Mouse (Mus musculus): ENCODE measurements around the gene Slc25a36. TPM values are rescaled to one million over a fixed set of nuclear protein-coding genes. Genes with fewer than 3 reads are reported as not detected.

Gene Slc25a36
- polyA plus RNA-seq, 1 experiment = 10.0 TPM

DNA sequence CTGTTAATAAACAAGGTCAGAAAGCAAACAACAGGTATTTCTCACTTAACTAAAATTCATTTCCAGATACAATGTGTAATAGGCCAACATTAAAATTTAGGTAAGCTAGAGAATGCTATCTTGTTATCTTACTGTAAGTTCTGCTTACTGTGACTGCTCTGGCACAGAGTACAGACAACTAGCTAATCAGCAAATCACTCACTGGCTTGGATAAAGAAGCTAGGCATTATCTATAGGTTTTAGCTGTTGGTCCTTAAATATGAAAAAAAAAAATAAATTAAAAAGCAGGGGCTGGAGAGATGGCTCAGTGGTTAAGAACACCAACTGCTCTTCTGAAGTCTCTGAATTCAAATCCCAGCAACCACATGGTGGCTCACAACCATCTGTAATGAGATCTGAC lies 23.1 kb downstream of the Slc25a36 start:
- Histone ChIP-seq H3K4me3 (ENCODE audit: control insufficient read depth, low read depth, low read length) (no peak overlapping the region), H3K27ac (ENCODE audit: control insufficient read depth, insufficient read depth, low read depth, low read length) (no peak overlapping the region), H3K4me1 (ENCODE audit: control insufficient read depth, insufficient read depth, low read length) (no peaks in the 10 kb centered on the region), H3K36me3 (ENCODE audit: control insufficient read depth, insufficient read depth, low read length) (0 out of 2 replicates have a peak, but pooled peaks cover 2% of the 10 kb centered on the region), H3K27me3 (ENCODE audit: control insufficient read depth, insufficient read depth, low read length) (no peaks in the 10 kb centered on the region)
- TF ChIP-seq POLR2A (IDR thresholded peaks at IDR 0.05; ENCODE audit: control insufficient read depth, low read depth, low read length) (no peak), CTCF (IDR thresholded peaks at IDR 0.05; ENCODE audit: control insufficient read depth, insufficient read depth, insufficient replicate concordance, low read depth, low read length) (no peak)

DNA sequence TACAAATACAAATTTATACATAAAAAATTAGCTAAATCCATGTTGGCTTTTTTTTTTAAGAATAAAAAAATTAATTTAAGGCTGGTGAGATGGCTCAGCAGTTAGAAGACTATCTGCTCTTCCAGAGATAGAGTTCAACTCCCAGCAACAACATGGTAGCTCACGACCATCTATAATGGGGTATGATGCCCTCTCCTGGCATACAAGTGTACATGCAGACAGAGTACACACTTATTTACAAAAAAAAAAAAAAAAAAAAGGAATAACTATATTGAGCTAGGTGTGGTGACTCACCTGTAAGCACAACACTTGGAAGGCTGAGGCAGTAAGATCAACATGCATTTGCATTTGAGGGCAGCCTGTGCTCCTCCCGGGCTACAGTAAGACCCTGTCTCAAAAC lies 26.3 kb downstream of the Slc25a36 start:
- Histone ChIP-seq H3K27me3 (ENCODE audit: control insufficient read depth, insufficient read depth, low read length) (no peaks in the 10 kb centered on the region), H3K4me1 (ENCODE audit: control insufficient read depth, insufficient read depth, low read length) (no peaks in the 10 kb centered on the region), H3K27ac (ENCODE audit: control insufficient read depth, insufficient read depth, low read depth, low read length) (no peak overlapping the region), H3K36me3 (ENCODE audit: control insufficient read depth, insufficient read depth, low read length) (0 out of 2 replicates have a peak, but pooled peaks cover 2% of the 10 kb centered on the region), H3K4me3 (ENCODE audit: control insufficient read depth, low read depth, low read length) (no peak overlapping the region)
- no peak for TF ChIP-seq CTCF (IDR thresholded peaks at IDR 0.05; ENCODE audit: control insufficient read depth, insufficient read depth, insufficient replicate concordance, low read depth, low read length)
- TF ChIP-seq POLR2A (IDR thresholded peaks at IDR 0.05; ENCODE audit: control insufficient read depth, low read depth, low read length) = no peak

DNA sequence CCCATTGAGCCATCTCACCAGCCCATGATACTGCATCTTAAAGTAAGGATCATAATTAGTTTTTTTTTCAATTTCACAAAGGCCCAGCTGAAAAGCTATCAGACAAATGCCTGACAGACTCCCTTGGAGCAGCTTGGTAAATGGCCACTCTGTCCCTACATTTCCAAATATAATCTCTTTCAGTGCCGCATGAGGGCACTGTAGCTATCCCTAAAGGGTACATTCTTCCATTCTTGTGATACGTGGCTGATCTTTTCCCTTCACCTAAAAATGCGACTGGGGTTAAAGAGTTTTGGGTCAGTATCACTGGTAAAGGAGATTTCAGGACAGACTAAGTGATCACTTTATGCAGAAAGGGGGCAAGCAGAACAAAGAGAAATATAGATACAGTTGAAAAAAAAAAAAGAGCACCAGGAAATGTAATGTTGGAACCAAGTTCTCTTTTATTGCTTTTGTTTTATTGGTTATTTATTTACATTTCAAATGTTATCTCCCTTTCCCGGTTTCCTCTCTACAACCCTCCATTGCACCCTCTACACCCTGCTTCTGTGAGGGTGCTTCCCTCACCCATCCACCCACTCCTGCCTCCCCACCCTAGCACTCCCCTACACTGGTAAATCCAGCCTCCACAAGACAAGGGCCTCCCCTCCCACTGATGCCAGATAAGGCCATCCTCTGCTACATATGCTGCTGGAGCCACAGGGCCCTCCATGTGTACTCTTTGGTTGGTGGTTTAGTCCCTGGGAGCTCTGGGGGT lies 29.7 kb downstream of the Slc25a36 start:
- H3K27me3 ChIP-seq (ENCODE audit: control insufficient read depth, insufficient read depth, low read length) = no peaks in the 10 kb centered on the region
- H3K36me3 ChIP-seq (ENCODE audit: control insufficient read depth, insufficient read depth, low read length) = 0 out of 2 replicates have a peak, but pooled peaks cover 2% of the 10 kb centered on the region
- TF ChIP-seq CTCF (IDR thresholded peaks at IDR 0.05; ENCODE audit: control insufficient read depth, insufficient read depth, insufficient replicate concordance, low read depth, low read length) = no peak
- no peak for TF ChIP-seq POLR2A (IDR thresholded peaks at IDR 0.05; ENCODE audit: control insufficient read depth, low read depth, low read length)
- H3K4me3 ChIP-seq (ENCODE audit: control insufficient read depth, low read depth, low read length) = no peak overlapping the region
- no peak overlapping the region for H3K27ac ChIP-seq (ENCODE audit: control insufficient read depth, insufficient read depth, low read depth, low read length)
- H3K4me1 ChIP-seq (ENCODE audit: control insufficient read depth, insufficient read depth, low read length) = no peaks in the 10 kb centered on the region

DNA sequence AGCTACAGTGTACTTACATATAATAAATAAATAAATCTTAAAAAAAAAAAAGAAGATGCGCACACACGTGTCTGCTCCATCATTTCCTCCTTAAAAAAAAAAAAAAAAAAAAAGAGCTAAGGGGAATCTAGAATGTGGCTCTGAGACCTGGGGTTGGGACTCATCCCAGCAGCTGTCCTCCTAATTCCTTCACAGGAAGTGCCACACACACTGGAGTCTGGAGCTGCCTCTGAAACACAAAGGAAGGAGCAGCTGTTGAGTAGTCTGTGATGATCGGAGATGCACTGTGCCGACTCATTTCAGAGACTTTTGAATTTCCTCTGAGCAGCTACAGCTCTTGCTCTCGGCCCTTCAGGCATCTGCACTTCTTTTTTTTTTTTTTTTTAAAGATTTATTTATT lies 41.0 kb downstream of the Slc25a36 start:
- Histone ChIP-seq H3K4me1 (ENCODE audit: control insufficient read depth, insufficient read depth, low read length) (no peaks in the 10 kb centered on the region), H3K4me3 (ENCODE audit: control insufficient read depth, low read depth, low read length) (no peak overlapping the region), H3K27ac (ENCODE audit: control insufficient read depth, insufficient read depth, low read depth, low read length) (no peak overlapping the region), H3K36me3 (ENCODE audit: control insufficient read depth, insufficient read depth, low read length) (no peaks in the 10 kb centered on the region), H3K27me3 (ENCODE audit: control insufficient read depth, insufficient read depth, low read length) (no peaks in the 10 kb centered on the region)
- no peak for TF ChIP-seq CTCF (IDR thresholded peaks at IDR 0.05; ENCODE audit: control insufficient read depth, insufficient read depth, insufficient replicate concordance, low read depth, low read length)
- no peak for TF ChIP-seq POLR2A (IDR thresholded peaks at IDR 0.05; ENCODE audit: control insufficient read depth, low read depth, low read length)

DNA sequence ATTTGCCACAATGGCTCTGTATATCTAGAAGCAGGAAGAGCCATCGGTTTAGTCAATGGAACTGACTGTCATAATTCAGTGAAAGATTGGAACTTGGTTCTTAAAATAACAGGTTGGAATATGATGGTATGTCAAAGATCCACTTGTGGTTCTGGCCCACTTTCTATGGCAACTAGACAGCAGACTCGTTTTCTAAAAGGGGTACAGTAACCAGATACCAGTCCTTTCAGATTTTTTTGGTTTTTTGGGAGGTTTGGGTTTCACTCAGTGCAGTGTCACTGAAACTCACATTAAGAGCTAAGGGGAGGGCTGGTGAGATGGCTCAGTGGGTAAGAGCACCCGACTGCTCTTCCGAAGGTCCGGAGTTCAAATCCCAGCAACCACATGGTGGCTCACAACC lies 41.5 kb downstream of the Slc25a36 start:
- TF ChIP-seq CTCF (IDR thresholded peaks at IDR 0.05; ENCODE audit: control insufficient read depth, insufficient read depth, insufficient replicate concordance, low read depth, low read length) (no peak), POLR2A (IDR thresholded peaks at IDR 0.05; ENCODE audit: control insufficient read depth, low read depth, low read length) (no peak)
- H3K4me1 ChIP-seq (ENCODE audit: control insufficient read depth, insufficient read depth, low read length) = no peaks in the 10 kb centered on the region
- no peak overlapping the region for H3K27ac ChIP-seq (ENCODE audit: control insufficient read depth, insufficient read depth, low read depth, low read length)
- no peaks in the 10 kb centered on the region for H3K36me3 ChIP-seq (ENCODE audit: control insufficient read depth, insufficient read depth, low read length)
- H3K27me3 ChIP-seq (ENCODE audit: control insufficient read depth, insufficient read depth, low read length) = no peaks in the 10 kb centered on the region
- no peak overlapping the region for H3K4me3 ChIP-seq (ENCODE audit: control insufficient read depth, low read depth, low read length)

DNA sequence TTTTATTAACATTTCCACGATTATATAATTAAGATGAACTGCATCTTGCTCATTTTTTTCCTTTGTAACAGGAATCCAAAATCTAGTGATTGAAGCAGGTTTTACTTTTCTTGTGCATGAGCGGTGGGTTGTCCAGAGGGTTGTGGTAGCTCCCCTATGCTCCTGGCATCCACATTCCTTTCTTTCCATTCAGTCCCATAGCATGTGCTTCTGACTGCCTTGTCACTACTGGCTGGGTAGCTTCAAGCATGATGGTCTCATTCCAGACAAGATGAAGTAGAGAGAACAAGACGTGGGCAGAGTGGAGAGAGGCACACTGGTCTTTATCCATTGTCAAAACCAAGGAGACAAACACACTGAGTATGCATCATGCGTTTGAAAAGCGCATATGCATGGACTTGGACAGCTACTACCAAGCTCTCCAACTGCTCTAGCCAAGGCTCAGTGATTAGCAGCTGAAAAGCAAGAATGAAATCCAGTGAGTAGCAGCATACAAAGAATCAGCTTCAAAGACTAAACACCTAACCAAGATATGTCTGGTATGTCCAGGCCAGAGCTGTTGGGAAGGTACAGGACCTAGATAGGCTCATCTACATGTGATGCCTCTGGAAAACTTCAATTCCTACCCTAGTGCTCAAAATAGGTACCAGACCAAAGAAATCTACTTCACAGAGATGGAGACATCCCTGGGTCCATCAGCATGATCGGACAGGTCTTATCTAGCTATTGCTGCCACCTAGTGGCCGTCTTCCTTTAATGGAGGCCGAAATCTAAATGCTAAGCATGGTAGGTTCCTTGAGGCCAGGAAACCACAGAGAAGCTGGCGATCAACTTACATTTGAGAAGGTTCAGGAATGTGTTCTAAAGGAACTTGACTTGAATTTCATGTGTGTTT lies 42.5 kb downstream of the Slc25a36 start:
- Histone ChIP-seq H3K27ac (ENCODE audit: control insufficient read depth, insufficient read depth, low read depth, low read length) (no peak overlapping the region), H3K36me3 (ENCODE audit: control insufficient read depth, insufficient read depth, low read length) (no peaks in the 10 kb centered on the region), H3K4me3 (ENCODE audit: control insufficient read depth, low read depth, low read length) (no peak overlapping the region), H3K27me3 (ENCODE audit: control insufficient read depth, insufficient read depth, low read length) (no peaks in the 10 kb centered on the region), H3K4me1 (ENCODE audit: control insufficient read depth, insufficient read depth, low read length) (no peaks in the 10 kb centered on the region)
- TF ChIP-seq POLR2A (IDR thresholded peaks at IDR 0.05; ENCODE audit: control insufficient read depth, low read depth, low read length) (no peak), CTCF (IDR thresholded peaks at IDR 0.05; ENCODE audit: control insufficient read depth, insufficient read depth, insufficient replicate concordance, low read depth, low read length) (no peak)

DNA sequence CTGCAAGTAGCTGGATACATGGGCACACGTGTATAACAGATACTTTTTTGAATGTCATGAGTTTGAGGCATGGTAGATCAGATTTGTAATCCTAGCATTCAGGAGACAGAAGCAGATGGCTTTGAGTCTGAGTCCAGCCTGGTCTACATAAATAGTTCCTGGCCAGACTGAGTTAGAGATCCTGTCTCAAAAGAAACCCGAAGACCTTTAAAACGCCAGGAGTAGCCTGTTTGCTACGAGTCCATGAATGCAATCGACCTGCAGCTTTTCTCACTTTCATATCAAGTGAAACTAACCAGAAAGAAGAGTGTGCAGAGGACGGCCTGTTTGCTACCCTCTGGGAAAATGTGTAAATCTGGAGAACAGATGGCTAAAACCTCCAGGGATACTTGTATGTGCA lies 43.2 kb downstream of the Slc25a36 start:
- H3K27me3 ChIP-seq (ENCODE audit: control insufficient read depth, insufficient read depth, low read length) = no peaks in the 10 kb centered on the region
- no peak for TF ChIP-seq POLR2A (IDR thresholded peaks at IDR 0.05; ENCODE audit: control insufficient read depth, low read depth, low read length)
- TF ChIP-seq CTCF (IDR thresholded peaks at IDR 0.05; ENCODE audit: control insufficient read depth, insufficient read depth, insufficient replicate concordance, low read depth, low read length) = no peak
- no peaks in the 10 kb centered on the region for H3K4me1 ChIP-seq (ENCODE audit: control insufficient read depth, insufficient read depth, low read length)
- no peak overlapping the region for H3K4me3 ChIP-seq (ENCODE audit: control insufficient read depth, low read depth, low read length)
- H3K27ac ChIP-seq (ENCODE audit: control insufficient read depth, insufficient read depth, low read depth, low read length) = no peak overlapping the region
- no peaks in the 10 kb centered on the region for H3K36me3 ChIP-seq (ENCODE audit: control insufficient read depth, insufficient read depth, low read length)

Data from testis, adult 2 months (tissue).